Mouse (Mus musculus) forebrain, embryonic 14.5 days (tissue): ENCODE data around the gene Abcf3. TPM values are rescaled to one million over a fixed set of nuclear protein-coding genes. Genes with fewer than 3 reads are reported as not detected.
A peak's percentile ranks its signal among the peaks of the same experiment; 100 is the strongest.

Experiments used
- ATAC-seq: fragments of 200-750 bp; cut with Nextera tagmentation; 2 replicates; pipeline ENCODE4 v1.8.0; 2017; ENCODE audit warnings: mild to moderate bottlenecking, moderate library complexity
- DNase-seq: peaks from one replicate; pipeline ENCODE4 v3.0.0-alpha.2; 2015; ENCODE audit warnings: low spot score
- H3K27ac ChIP-seq: fragments of 300-500 bp; sonication (generic); 2 replicates; pipeline ENCODE4 v1.5.1; 2014; ENCODE audit warnings: low read depth, mild to moderate bottlenecking, control low read depth, low read length, moderate library complexity
- H3K27me3 ChIP-seq: fragments of 300-500 bp; sonication (generic); replicated peaks from 2 replicates; pipeline ENCODE4 v1.6.1; 2014; ENCODE audit warnings: low read length, control low read depth, mixed read lengths; ENCODE audit not compliant: control insufficient read depth, insufficient read depth
- H3K36me3 ChIP-seq: fragments of 300-500 bp; sonication (generic); 2 replicates; pipeline ENCODE4 v1.6.1; 2014; ENCODE audit warnings: low read length, control low read depth; ENCODE audit not compliant: control insufficient read depth, insufficient read depth
- H3K4me1 ChIP-seq: fragments of 300-500 bp; sonication (generic); 2 replicates; pipeline ENCODE4 v1.6.1; 2014; ENCODE audit warnings: antibody characterized with exemption, low read length, control low read depth; ENCODE audit not compliant: control insufficient read depth, insufficient read depth
- H3K4me2 ChIP-seq: fragments of 300-500 bp; sonication (generic); 2 replicates; pipeline ENCODE4 v1.6.1; 2014; ENCODE audit warnings: mild to moderate bottlenecking, control low read depth, low read length
- H3K4me3 ChIP-seq: fragments of 300-500 bp; sonication (generic); 2 replicates; pipeline ENCODE4 v1.5.1; 2014; ENCODE audit warnings: low read depth, low read length, control low read depth
- H3K9ac ChIP-seq: fragments of 300-500 bp; sonication (generic); 2 replicates; pipeline ENCODE4 v1.6.1; 2014; ENCODE audit warnings: mild to moderate bottlenecking, low read length, control low read depth, moderate library complexity
- H3K9me3 ChIP-seq: fragments of 300-500 bp; sonication (generic); replicated peaks from 2 replicates; pipeline ENCODE4 v1.6.1; 2016; ENCODE audit warnings: low read length, control low read depth, mixed read lengths; ENCODE audit not compliant: control insufficient read depth
- WGBS: fragments of 180-500 bp; shearing (Covaris S2); extraction: QIAGEN DNeasy Blood & Tissue Kit; methylation state at CpG from one replicate; pipeline ENCODE4 v1.1.7; 2014; 5-methylcytosine and 5-hydroxymethylcytosine counted together
- polyA plus RNA-seq: library from polyadenylated mRNA; unstranded; fragments of >200 nt; fragmentation: Nextera tagmentation; extraction: Ambion mirVana; gene quantifications from 2 replicates; pipeline ENCODE4 v1.2.1, GENCODE M21; 2014

Gene Abcf3
- 64.8 and 74.4 TPM in 2 replicates for polyA plus RNA-seq

- Histone ChIP-seq H3K9me3 (no peaks in the 10 kb centered on the region), H3K27me3 (no peaks in the 10 kb centered on the region), H3K4me2 (peak within 1 kb of the TSS; percentile 94), H3K36me3 (peaks cover 63% of the 10 kb centered on the region), H3K4me3 (peak within 1 kb of the TSS; percentile 79), H3K4me1 (peaks cover 10% of the 10 kb centered on the region), H3K27ac (peak within 1 kb of the TSS; percentile 44; the same call in 1 of the 2 replicates), H3K9ac (peak within 1 kb of the TSS; percentile 85)
- DNase-seq (peak; percentile 100), ATAC-seq (peak; percentile 98)
- under 1% methylated on average over 56 of the region's 56 CpGs for WGBS
Measured at GRCm38 (mm10) chr16:20548096-20548948, at the start of gene Abcf3. Gene Abcf3, plus strand, starts transcription at chr16:20548577.

- Histone ChIP-seq H3K27ac (peak within 1 kb of the TSS; percentile 78; the same call in 1 of the 2 replicates), H3K4me3 (peak within 1 kb of the TSS; percentile 94), H3K4me1 (0 out of 2 replicates have a peak, but pooled peaks cover 5% of the 10 kb centered on the region), H3K9me3 (no peaks in the 10 kb centered on the region), H3K36me3 (peaks cover 29% of the 10 kb centered on the region), H3K27me3 (peaks cover 5% of the 10 kb centered on the region), H3K9ac (peak within 1 kb of the TSS; percentile 90), H3K4me2 (peak within 1 kb of the TSS; percentile 83)
- 2% methylated on average over 49 of the region's 49 CpGs for WGBS
- DNase-seq = peak; percentile 95
- peak; percentile 96 for ATAC-seq
Measured at GRCm38 (mm10) chr16:20498677-20499475, 49.5 kb upstream of the Abcf3 start, which contains the start of gene Eif2b5. Gene Eif2b5, plus strand, starts transcription at chr16:20498817.

- Histone ChIP-seq H3K27ac (no peak overlapping the region), H3K27me3 (no peaks in the 10 kb centered on the region), H3K4me2 (no peak overlapping the region), H3K9ac (no peak overlapping the region), H3K9me3 (no peaks in the 10 kb centered on the region), H3K36me3 (peaks cover 98% of the 10 kb centered on the region), H3K4me1 (no peaks in the 10 kb centered on the region), H3K4me3 (no peak overlapping the region)
- no peak for DNase-seq
- WGBS = 90% methylated on average over 8 of the region's 8 CpGs
- ATAC-seq = no peak
Measured at GRCm38 (mm10) chr16:20506000-20506399, 42.4 kb upstream of the Abcf3 start.

- ATAC-seq (no peak), DNase-seq (peak; percentile 44)
- 92% methylated on average over 3 of the region's 3 CpGs for WGBS
- no peak overlapping the region for H3K4me3 ChIP-seq
- no peak overlapping the region for H3K27ac ChIP-seq
- no peaks in the 10 kb centered on the region for H3K27me3 ChIP-seq
- H3K4me2 ChIP-seq = no peak overlapping the region
- no peaks in the 10 kb centered on the region for H3K9me3 ChIP-seq
- H3K9ac ChIP-seq = no peak overlapping the region
- peaks cover 72% of the 10 kb centered on the region for H3K36me3 ChIP-seq
- H3K4me1 ChIP-seq = no peaks in the 10 kb centered on the region
Measured at GRCm38 (mm10) chr16:20509349-20509748, 39.0 kb upstream of the Abcf3 start.

GRCm38 (mm10) chr16:20511277-20511847 is 37.0 kb upstream of the Abcf3 start:
- Histone ChIP-seq H3K4me3 (no peak overlapping the region), H3K4me2 (no peak overlapping the region), H3K9me3 (no peaks in the 10 kb centered on the region), H3K27ac (no peak overlapping the region), H3K36me3 (peaks cover 52% of the 10 kb centered on the region), H3K27me3 (no peaks in the 10 kb centered on the region), H3K9ac (no peak overlapping the region), H3K4me1 (no peaks in the 10 kb centered on the region)
- ATAC-seq (no peak), DNase-seq (no peak)
- WGBS = 92% methylated on average over 7 of the region's 7 CpGs

- H3K9me3 ChIP-seq = no peaks in the 10 kb centered on the region
- H3K4me1 ChIP-seq = peaks cover 14% of the 10 kb centered on the region
- no peak for ATAC-seq
- peak overlapping the region; percentile 86 for H3K4me2 ChIP-seq
- no peak for DNase-seq
- H3K27me3 ChIP-seq = no peaks in the 10 kb centered on the region
- peak overlapping the region; percentile 99 for H3K4me3 ChIP-seq
- no peak overlapping the region for H3K27ac ChIP-seq
- H3K36me3 ChIP-seq = peaks cover 13% of the 10 kb centered on the region
- peak overlapping the region; percentile 99 for H3K9ac ChIP-seq
Measured at GRCm38 (mm10) chr16:20516032-20516431, 32.3 kb upstream of the Abcf3 start.

GRCm38 (mm10) chr16:20516726-20517201 is 31.6 kb upstream of the Abcf3 start, which contains the start of gene Dvl3:
Gene Dvl3, plus strand, starts transcription at chr16:20516982.
- no peaks in the 10 kb centered on the region for H3K9me3 ChIP-seq
- peak within 1 kb of the TSS; percentile 99 for H3K9ac ChIP-seq
- H3K36me3 ChIP-seq = peaks cover 14% of the 10 kb centered on the region; the same call in 1 of the 2 replicates
- peak; percentile 97 for ATAC-seq
- H3K4me1 ChIP-seq = peaks cover 14% of the 10 kb centered on the region
- peak within 1 kb of the TSS; percentile 86 for H3K4me2 ChIP-seq
- no peaks in the 10 kb centered on the region for H3K27me3 ChIP-seq
- H3K4me3 ChIP-seq = peak within 1 kb of the TSS; percentile 99
- WGBS = 0% methylated on average over 55 of the region's 55 CpGs
- H3K27ac ChIP-seq = peak within 1 kb of the TSS; percentile 92
- peak; percentile 93 for DNase-seq

- Histone ChIP-seq H3K36me3 (peaks cover 17% of the 10 kb centered on the region; the same call in 1 of the 2 replicates), H3K27me3 (no peaks in the 10 kb centered on the region), H3K9ac (peak overlapping the region; percentile 99), H3K4me2 (peak overlapping the region; percentile 86), H3K4me3 (peak overlapping the region; percentile 99), H3K27ac (peak overlapping the region; percentile 92), H3K4me1 (peaks cover 14% of the 10 kb centered on the region), H3K9me3 (no peaks in the 10 kb centered on the region)
- DNase-seq = peak; percentile 23
- under 1% methylated on average over 26 of the region's 26 CpGs for WGBS
- ATAC-seq = peak; percentile 42; the same call in 1 of the 2 replicates
Measured at GRCm38 (mm10) chr16:20517216-20517615, 31.2 kb upstream of the Abcf3 start.
